Mouse (Mus musculus): Measurements from ENCODE around the gene Notch2. TPM values are rescaled to one million over a fixed set of nuclear protein-coding genes. Genes with fewer than 3 reads are reported as not detected.

Gene Notch2
- polyA plus RNA-seq, 1 experiment, result 24.9 TPM

DNA sequence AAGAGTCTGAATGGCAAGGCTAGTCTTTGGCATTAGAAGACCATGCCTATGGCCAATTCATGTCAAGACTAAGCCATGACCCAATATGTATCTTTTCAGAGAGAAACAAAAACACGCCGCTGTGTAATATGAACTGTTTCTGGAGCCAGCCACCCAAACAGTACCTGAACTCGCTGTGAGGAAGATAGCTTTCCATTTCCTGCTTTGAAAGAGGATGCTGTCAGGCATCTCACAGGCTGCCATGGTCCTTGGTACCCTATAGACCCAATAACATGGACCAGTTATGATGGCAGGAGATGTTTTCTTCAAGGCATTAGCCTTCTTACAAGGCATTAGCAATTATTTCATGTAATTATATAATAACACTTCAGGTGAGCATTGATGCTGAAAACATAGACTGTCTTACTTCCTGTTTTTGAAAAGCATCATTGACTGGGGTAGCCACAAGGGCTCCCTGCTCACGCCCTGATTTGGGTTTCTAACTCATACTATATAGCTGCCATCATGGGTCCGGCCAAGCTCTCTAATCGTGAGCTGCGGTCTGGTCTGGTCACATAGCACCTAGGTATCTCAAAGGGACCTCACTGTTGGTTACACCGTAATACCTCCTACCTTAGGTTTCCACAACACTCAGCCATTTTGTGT, 32.5 kb upstream of the Notch2 start:
- TF ChIP-seq POLR2A (IDR thresholded peaks at IDR 0.05; ENCODE audit: control insufficient read depth, extremely low read depth, insufficient read depth, low read length, poor library complexity), result no peak
- TF ChIP-seq CTCF (IDR thresholded peaks at IDR 0.05; ENCODE audit: borderline replicate concordance, control insufficient read depth, extremely low read depth, insufficient read depth, low read length, poor library complexity), result no peak
- no peaks in the 10 kb centered on the region for H3K27me3 ChIP-seq (ENCODE audit: control insufficient read depth, insufficient read depth, low read length)
- 92% methylated on average over 8 of the region's 8 CpGs for WGBS
- H3K36me3 ChIP-seq (ENCODE audit: control insufficient read depth, insufficient read depth, low read length), result no peaks in the 10 kb centered on the region
- no peaks in the 10 kb centered on the region for H3K4me1 ChIP-seq (replicated peaks; ENCODE audit: control insufficient read depth, insufficient read depth, low read length)
- H3K27ac ChIP-seq (ENCODE audit: control insufficient read depth, insufficient read depth, low read length), result no peak overlapping the region
- DNase-seq, result no peak
- no peak overlapping the region for H3K4me3 ChIP-seq (ENCODE audit: control insufficient read depth, insufficient read depth, low read length)

- Histone ChIP-seq H3K4me3 (ENCODE audit: control insufficient read depth, insufficient read depth, low read length) (no peak overlapping the region), H3K27me3 (ENCODE audit: control insufficient read depth, insufficient read depth, low read length) (no peaks in the 10 kb centered on the region), H3K27ac (ENCODE audit: control insufficient read depth, insufficient read depth, low read length) (no peak overlapping the region), H3K4me1 (replicated peaks; ENCODE audit: control insufficient read depth, insufficient read depth, low read length) (no peaks in the 10 kb centered on the region), H3K36me3 (ENCODE audit: control insufficient read depth, insufficient read depth, low read length) (no peaks in the 10 kb centered on the region)
- 94% methylated on average over 3 of the region's 3 CpGs for WGBS
- no peak for DNase-seq
- no peak for TF ChIP-seq CTCF (IDR thresholded peaks at IDR 0.05; ENCODE audit: borderline replicate concordance, control insufficient read depth, extremely low read depth, insufficient read depth, low read length, poor library complexity)
Measured at GRCm38 (mm10) chr3:97981376-97981906, 31.9 kb upstream of the Notch2 start.

- WGBS, result 97% methylated on average over 10 of the region's 10 CpGs
- TF ChIP-seq CTCF (IDR thresholded peaks at IDR 0.05; ENCODE audit: borderline replicate concordance, control insufficient read depth, extremely low read depth, insufficient read depth, low read length, poor library complexity) (no peak), POLR2A (IDR thresholded peaks at IDR 0.05; ENCODE audit: control insufficient read depth, extremely low read depth, insufficient read depth, low read length, poor library complexity) (no peak)
- DNase-seq, result no peak
- no peak overlapping the region for H3K4me3 ChIP-seq (ENCODE audit: control insufficient read depth, insufficient read depth, low read length)
- no peaks in the 10 kb centered on the region for H3K4me1 ChIP-seq (replicated peaks; ENCODE audit: control insufficient read depth, insufficient read depth, low read length)
- no peaks in the 10 kb centered on the region for H3K27me3 ChIP-seq (ENCODE audit: control insufficient read depth, insufficient read depth, low read length)
- no peaks in the 10 kb centered on the region for H3K36me3 ChIP-seq (ENCODE audit: control insufficient read depth, insufficient read depth, low read length)
- no peak overlapping the region for H3K27ac ChIP-seq (ENCODE audit: control insufficient read depth, insufficient read depth, low read length)
Measured at GRCm38 (mm10) chr3:97984870-97985506, 28.3 kb upstream of the Notch2 start.

DNA sequence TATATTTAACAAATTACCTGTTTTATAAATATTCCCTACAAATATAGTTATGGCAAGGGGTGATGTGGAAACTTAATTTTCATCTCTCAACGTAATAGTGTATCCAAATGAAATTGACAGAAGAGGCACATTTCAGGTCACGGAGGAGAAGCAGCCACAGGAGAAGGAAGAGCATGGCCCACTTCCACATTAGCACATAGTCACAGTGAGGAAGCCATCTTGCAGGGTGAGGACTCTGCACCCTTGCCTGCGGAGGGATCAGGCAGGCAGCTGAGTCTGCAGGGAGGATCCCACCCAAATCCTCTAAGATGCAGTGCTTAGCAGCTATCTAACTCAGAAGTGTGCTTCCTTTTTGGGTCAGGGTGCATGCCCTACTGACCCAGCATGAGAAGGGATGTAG, 27.6 kb upstream of the Notch2 start:
- no peaks in the 10 kb centered on the region for H3K27me3 ChIP-seq (ENCODE audit: control insufficient read depth, insufficient read depth, low read length)
- TF ChIP-seq CTCF (IDR thresholded peaks at IDR 0.05; ENCODE audit: borderline replicate concordance, control insufficient read depth, extremely low read depth, insufficient read depth, low read length, poor library complexity), result no peak
- TF ChIP-seq POLR2A (IDR thresholded peaks at IDR 0.05; ENCODE audit: control insufficient read depth, extremely low read depth, insufficient read depth, low read length, poor library complexity), result no peak
- H3K4me1 ChIP-seq (replicated peaks; ENCODE audit: control insufficient read depth, insufficient read depth, low read length), result no peaks in the 10 kb centered on the region
- WGBS, result 91% methylated on average over 3 of the region's 3 CpGs
- no peaks in the 10 kb centered on the region for H3K36me3 ChIP-seq (ENCODE audit: control insufficient read depth, insufficient read depth, low read length)
- no peak for DNase-seq
- no peak overlapping the region for H3K27ac ChIP-seq (ENCODE audit: control insufficient read depth, insufficient read depth, low read length)
- no peak overlapping the region for H3K4me3 ChIP-seq (ENCODE audit: control insufficient read depth, insufficient read depth, low read length)

- TF ChIP-seq CTCF (IDR thresholded peaks at IDR 0.05; ENCODE audit: borderline replicate concordance, control insufficient read depth, extremely low read depth, insufficient read depth, low read length, poor library complexity) (no peak), POLR2A (IDR thresholded peaks at IDR 0.05; ENCODE audit: control insufficient read depth, extremely low read depth, insufficient read depth, low read length, poor library complexity) (no peak)
- no peaks in the 10 kb centered on the region for H3K27me3 ChIP-seq (ENCODE audit: control insufficient read depth, insufficient read depth, low read length)
- DNase-seq, result no peak
- no peaks in the 10 kb centered on the region for H3K36me3 ChIP-seq (ENCODE audit: control insufficient read depth, insufficient read depth, low read length)
- 97% methylated on average over 3 of the region's 3 CpGs for WGBS
- 0 out of 2 replicates have a peak, but pooled peaks cover 3% of the 10 kb centered on the region for H3K4me1 ChIP-seq (replicated peaks; ENCODE audit: control insufficient read depth, insufficient read depth, low read length)
- no peak overlapping the region for H3K27ac ChIP-seq (ENCODE audit: control insufficient read depth, insufficient read depth, low read length)
- no peak overlapping the region for H3K4me3 ChIP-seq (ENCODE audit: control insufficient read depth, insufficient read depth, low read length)
Measured at GRCm38 (mm10) chr3:97987153-97987552, 26.2 kb upstream of the Notch2 start.

- TF ChIP-seq CTCF (IDR thresholded peaks at IDR 0.05; ENCODE audit: borderline replicate concordance, control insufficient read depth, extremely low read depth, insufficient read depth, low read length, poor library complexity), result no peak
- no peak for TF ChIP-seq POLR2A (IDR thresholded peaks at IDR 0.05; ENCODE audit: control insufficient read depth, extremely low read depth, insufficient read depth, low read length, poor library complexity)
- no peak for DNase-seq
- 86% methylated on average over 4 of the region's 4 CpGs for WGBS
- Histone ChIP-seq H3K4me3 (ENCODE audit: control insufficient read depth, insufficient read depth, low read length) (no peak overlapping the region), H3K36me3 (ENCODE audit: control insufficient read depth, insufficient read depth, low read length) (no peaks in the 10 kb centered on the region), H3K27ac (ENCODE audit: control insufficient read depth, insufficient read depth, low read length) (no peak overlapping the region), H3K4me1 (replicated peaks; ENCODE audit: control insufficient read depth, insufficient read depth, low read length) (0 out of 2 replicates have a peak, but pooled peaks cover 3% of the 10 kb centered on the region), H3K27me3 (ENCODE audit: control insufficient read depth, insufficient read depth, low read length) (no peaks in the 10 kb centered on the region)
Measured at GRCm38 (mm10) chr3:97988756-97989155, 24.6 kb upstream of the Notch2 start.

All from thymus, adult 2 months (tissue).